In the genomic region with DNA sequence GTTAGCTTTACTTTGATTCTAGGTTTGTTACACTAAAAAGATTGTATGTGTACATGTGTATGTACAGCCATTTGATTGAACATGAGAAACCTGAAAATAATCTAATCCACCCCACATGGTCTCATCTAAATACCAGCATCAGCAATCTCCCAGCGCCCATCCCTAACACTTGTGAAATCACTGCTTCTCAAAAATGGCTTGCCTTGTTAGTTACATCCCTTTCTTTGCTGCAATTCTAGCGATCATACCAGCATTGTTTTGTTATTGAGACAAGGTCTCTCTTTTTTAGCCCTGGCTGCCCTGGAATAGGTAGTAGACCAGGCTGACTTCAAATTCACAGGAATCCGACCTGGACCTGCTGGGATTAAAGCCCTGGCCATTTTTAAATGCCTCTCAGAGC, we compare ENCODE assay signal across 8 mouse cellular contexts. TPM values are rescaled to one million over a fixed set of nuclear protein-coding genes. Genes with fewer than 3 reads are reported as not detected.
DNase-seq lines count a peak whose midpoint lies in the region; ATAC-seq and TF ChIP-seq lines count a peak whose summit lies in the region.

No protein-coding gene starts in this region.

- peaks cover 0 to under 1% of the 10 kb centered on the region in 2 experiments; a peak in 2 of 4 replicates for H3K4me1 ChIP-seq in ES-E14 (ENCODE audit: control insufficient read depth in 2 of 2, insufficient read depth in 2 of 2, low read length in 2 of 2, poor library complexity in 1 of 2)
- peaks cover 19% of the 10 kb centered on the region for H3K4me1 ChIP-seq in hindbrain, embryonic 12.5 days

- peak overlapping the region; percentile 91 for H3K4me3 ChIP-seq in gastrocnemius, adult 2 months
- H3K4me3 ChIP-seq in ES-E14 (ENCODE audit: insufficient read depth in 1 of 2, low read depth in 1 of 2, low read length in 2 of 2, poor library complexity in 1 of 2, severe bottlenecking in 1 of 2) = peak overlapping the region; percentile 90 to 99
- peak overlapping the region; percentile 97 for H3K4me3 ChIP-seq in hindbrain, embryonic 12.5 days

- H3K9me3 ChIP-seq in ES-E14 (ENCODE audit: control insufficient read depth, insufficient read depth, low read depth, low read length) = no peaks in the 10 kb centered on the region
- H3K9me3 ChIP-seq in hindbrain, embryonic 12.5 days (replicated peaks) = no peaks in the 10 kb centered on the region

- no peak for TF ChIP-seq CTCF in gastrocnemius, adult 2 months (IDR thresholded peaks at IDR 0.05)

- H3K9ac ChIP-seq in ES-E14 (ENCODE audit: insufficient read depth, low read depth, low read length, poor library complexity, severe bottlenecking) = peak overlapping the region; percentile 99
- peak overlapping the region; percentile 68 for H3K9ac ChIP-seq in hindbrain, embryonic 12.5 days

- 5% methylated on average over 3 of the region's 3 CpGs for whole genome bisulfite sequencing in hindbrain, embryonic 12.5 days

- in situ Hi-C loops in ES-E14 (cut with MboI; ENCODE audit: low sequenced_read_pairs in 2 of 2, unreplicated experiment in 2 of 2) = no loop called here

- intact Hi-C loops in gastrocnemius, adult 2 months (cut with DNase I) = no loop called here
- intact Hi-C loops in gastrocnemius, postnatal 36 days (cut with DNase I) = no loop called here

- peaks cover 37% of the 10 kb centered on the region for H3K36me3 ChIP-seq in ES-E14 (ENCODE audit: control insufficient read depth, insufficient read depth, low read length, poor library complexity, severe bottlenecking)
- peaks cover 18% of the 10 kb centered on the region for H3K36me3 ChIP-seq in hindbrain, embryonic 12.5 days

- no peaks in the 10 kb centered on the region for H3K27me3 ChIP-seq in hindbrain, embryonic 12.5 days

- DNase-seq in gastrocnemius, adult 2 months = no peak
- no peak for DNase-seq in gastrocnemius, postnatal 36 days
- DNase-seq in ES-E14 (ENCODE audit: low read depth, low spot score) = no peak
- peak; percentile 50 for DNase-seq in lung, postnatal 36 days
- DNase-seq in layer of hippocampus, postnatal 10 days (ENCODE audit: low spot score in 2 of 2) = no peak
- DNase-seq in T-cell, adult 2 months (ENCODE audit: low spot score) = no peak
- no peak for DNase-seq in testis, postnatal 14 days (ENCODE audit: low spot score)

- H3K27ac ChIP-seq in gastrocnemius, adult 2 months = peak overlapping the region; percentile 95
- H3K27ac ChIP-seq in ES-E14 (ENCODE audit: insufficient read depth, low read depth, low read length, poor library complexity, severe bottlenecking) = peak overlapping the region; percentile 97; the same call in 1 of the 2 replicates
- peak overlapping the region; percentile 98 for H3K27ac ChIP-seq in hindbrain, embryonic 12.5 days

- no peak for ATAC-seq in hindbrain, embryonic 12.5 days (ENCODE audit: low FRiP score)

- H3K4me2 ChIP-seq in hindbrain, embryonic 12.5 days (replicated peaks) = peak overlapping the region; percentile 49

TF ChIP-seq in ES-E14, 5 proteins besides CTCF, POLR2A, EP300 and RAD21:
- TF ChIP-seq ZNF384 (IDR thresholded peaks at IDR 0.05; ENCODE audit: low read depth, low read length) (no peak), CHD2 (IDR thresholded peaks at IDR 0.05; ENCODE audit: low read depth, low read length) (no peak), MAFK (IDR thresholded peaks at IDR 0.05; ENCODE audit: insufficient read depth, low read depth, low read length) (no peak), HCFC1 (IDR thresholded peaks at IDR 0.05; ENCODE audit: borderline replicate concordance, insufficient read depth, low read length) (no peak), ZC3H11A (IDR thresholded peaks at IDR 0.05; ENCODE audit: borderline replicate concordance, low read depth, low read length) (no peak)

RNA-seq across cellular contexts. Expression of a gene that starts 6.6 kb away (rescaled TPM):
- 100 to 1,000 TPM; 390 to 557 TPM for total RNA-seq in gastrocnemius, adult 2 months (2021)
- 100 to 1,000 TPM; 496 to 538 TPM for total RNA-seq in gastrocnemius, postnatal 36 days (2021)
- total RNA-seq in ES-E14 (2012; rRNA removed) = 10,022 and 10,869 TPM in 2 replicates
- polyA plus RNA-seq in hindbrain, embryonic 12.5 days (2016; fragmentation: Nextera tagmentation; extraction: Ambion mirVana) = 3,262 and 3,359 TPM in 2 replicates
- total RNA-seq in layer of hippocampus, postnatal 10 days (2021) = 1,000 to 10,000 TPM; 4,076 to 4,543 TPM

RNA-seq across cellular contexts. Expression of a gene that starts 33.8 kb away (rescaled TPM):
- total RNA-seq in gastrocnemius, adult 2 months (2021) = not detected
- total RNA-seq in gastrocnemius, postnatal 36 days (2021) = not detected
- 0.45 and 1.6 TPM in 2 replicates for total RNA-seq in ES-E14 (2012; rRNA removed)
- 0.84 and 1.3 TPM in 2 replicates for polyA plus RNA-seq in hindbrain, embryonic 12.5 days (2016; fragmentation: Nextera tagmentation; extraction: Ambion mirVana)
- total RNA-seq in layer of hippocampus, postnatal 10 days (2021) = 1 to 10 TPM; 1.4 to 1.5 TPM

RNA-seq across cellular contexts. Expression of a gene that starts 34.4 kb away (rescaled TPM):
- total RNA-seq in gastrocnemius, adult 2 months (2021) = 10 to 100 TPM; 19.8 to 22.0 TPM
- total RNA-seq in gastrocnemius, postnatal 36 days (2021) = 10 to 100 TPM; 17.6 to 21.4 TPM
- 31.3 and 44.8 TPM in 2 replicates for total RNA-seq in ES-E14 (2012; rRNA removed)
- 23.2 and 26.9 TPM in 2 replicates for polyA plus RNA-seq in hindbrain, embryonic 12.5 days (2016; fragmentation: Nextera tagmentation; extraction: Ambion mirVana)
- total RNA-seq in layer of hippocampus, postnatal 10 days (2021) = 10 to 100 TPM; 20.4 to 22.9 TPM

RNA-seq across cellular contexts. Expression of a gene that starts 39.3 kb away (rescaled TPM):
- under 1 TPM; 0.08 to 0.11 TPM for total RNA-seq in gastrocnemius, adult 2 months (2021)
- under 1 TPM in 1 of 2 experiments, not detected in 1; 0.17 TPM for total RNA-seq in gastrocnemius, postnatal 36 days (2021)
- 0.90 and 1.7 TPM in 2 replicates for total RNA-seq in ES-E14 (2012; rRNA removed)
- 0.76 and 0.90 TPM in 2 replicates for polyA plus RNA-seq in hindbrain, embryonic 12.5 days (2016; fragmentation: Nextera tagmentation; extraction: Ambion mirVana)
- total RNA-seq in layer of hippocampus, postnatal 10 days (2021) = under 1 TPM; 0.94 to 0.96 TPM

Comparison
In these comparisons a context has a peak if more than half of its experiments do, and no peak if none do; other contexts are left out.
1. RNA of a gene that starts 6.6 kb away (total RNA-seq): 10,022 to 10,869 TPM in ES-E14 and 4,076 to 4,543 TPM in layer of hippocampus, postnatal 10 days; 390 to 557 TPM in gastrocnemius, adult 2 months and 496 to 538 TPM in gastrocnemius, postnatal 36 days; every median in the first group is over 4 times any median in the second.
2. Peak in every context shown above with its lines, with median percentiles within 50 percentile points of each other: H3K27ac ChIP-seq and H3K4me3 ChIP-seq.